Mouse (Mus musculus): Measurements from ENCODE around the gene Grm1. TPM values are rescaled to one million over a fixed set of nuclear protein-coding genes. Genes with fewer than 3 reads are reported as not detected.

The Grm1 gene
- total RNA-seq, 2 experiments from 2014 or later: under 0.01 to 1.9 TPM

Other genes starting within 250 kb of the Grm1 start
- 2.9 and 7.5 TPM in 2 replicates for gene Shprh, start 67.1 kb upstream of the Grm1 start, total RNA-seq (2015; ENCODE audit: low replicate concordance)
- gene Shprh, start 67.1 kb upstream of the Grm1 start, total RNA-seq (2017; ENCODE audit: low replicate concordance): 6.8 TPM in 2 replicates
- gene Fbxo30, start 199.0 kb upstream of the Grm1 start, total RNA-seq (2015; ENCODE audit: low replicate concordance): 358 and 372 TPM in 2 replicates
- gene Fbxo30, start 199.0 kb upstream of the Grm1 start, total RNA-seq (2017; ENCODE audit: low replicate concordance): 591 and 674 TPM in 2 replicates

Measured in erythroblast, adult 5-6 weeks (primary cell).